Mouse (Mus musculus): Measurements from ENCODE around the gene Sbf2. TPM values are rescaled to one million over a fixed set of nuclear protein-coding genes. Genes with fewer than 3 reads are reported as not detected.

Sbf2 gene
- polyA plus RNA-seq, 1 experiment from 2014 or later = 30.8 TPM

DNA sequence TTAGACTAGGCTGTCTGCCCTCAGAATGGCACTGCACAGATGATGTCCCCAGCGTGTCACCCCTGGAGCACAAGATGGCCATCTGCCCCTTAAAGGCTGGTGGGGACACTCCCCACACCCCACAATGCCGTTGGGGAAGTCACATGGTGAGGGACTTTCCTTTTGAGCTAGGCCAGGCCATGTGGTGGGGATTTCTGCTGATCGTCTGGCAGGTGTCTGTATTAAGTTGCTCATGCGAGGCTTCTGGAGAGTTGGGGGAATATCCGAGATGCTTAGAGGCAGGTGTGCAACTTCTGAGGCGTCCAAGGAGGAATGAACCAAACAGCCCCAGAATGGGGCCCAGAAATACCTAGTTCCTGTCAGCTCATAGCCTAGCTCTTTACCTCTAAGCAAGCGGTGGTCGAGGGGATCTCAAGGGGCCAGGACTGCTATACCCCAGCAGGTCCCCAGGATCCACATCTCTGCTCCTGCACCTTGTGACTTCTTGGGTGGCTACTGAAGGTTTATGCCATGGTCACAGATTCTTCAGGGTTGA, 328.5 kb downstream of the Sbf2 start:
- H3K4me2 ChIP-seq = no peak overlapping the region
- peaks cover 27% of the 10 kb centered on the region for H3K4me1 ChIP-seq (replicated peaks)
- H3K4me3 ChIP-seq = no peak overlapping the region
- H3K27ac ChIP-seq = no peak overlapping the region
- ATAC-seq (replicated peaks; ENCODE audit: insufficient number of reproducible peaks, insufficient read depth, low FRiP score, low read depth) = no peak
- no peaks in the 10 kb centered on the region for H3K27me3 ChIP-seq
- WGBS = 76% methylated on average over 8 of the region's 8 CpGs
- H3K36me3 ChIP-seq = peaks cover 11% of the 10 kb centered on the region; the same call in 1 of the 2 replicates
- H3K9me3 ChIP-seq (replicated peaks) = no peaks in the 10 kb centered on the region
- H3K9ac ChIP-seq = no peak overlapping the region

DNA sequence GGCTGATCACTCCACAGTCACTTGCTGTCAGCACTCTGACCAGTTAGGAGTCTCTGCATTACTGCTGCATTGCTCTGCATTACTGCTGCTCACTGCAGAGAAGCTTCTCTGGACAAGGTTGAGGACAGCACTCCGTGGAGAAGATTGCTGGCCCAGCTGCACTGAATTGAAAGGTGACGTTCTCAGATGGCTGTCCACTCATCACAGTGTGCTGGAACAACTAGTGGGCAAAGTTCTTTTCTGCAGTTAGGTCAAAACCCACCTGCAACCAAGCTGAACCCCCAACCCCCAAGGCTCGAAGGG, 328.9 kb downstream of the Sbf2 start:
- Histone ChIP-seq H3K27me3 (no peaks in the 10 kb centered on the region), H3K4me2 (no peak overlapping the region), H3K9ac (no peak overlapping the region), H3K9me3 (replicated peaks) (no peaks in the 10 kb centered on the region), H3K27ac (no peak overlapping the region), H3K36me3 (peaks cover 16% of the 10 kb centered on the region; the same call in 1 of the 2 replicates), H3K4me1 (replicated peaks) (peaks cover 27% of the 10 kb centered on the region), H3K4me3 (no peak overlapping the region)
- 59% methylated on average over 3 of the region's 3 CpGs for WGBS
- no peak for ATAC-seq (replicated peaks; ENCODE audit: insufficient number of reproducible peaks, insufficient read depth, low FRiP score, low read depth)

DNA sequence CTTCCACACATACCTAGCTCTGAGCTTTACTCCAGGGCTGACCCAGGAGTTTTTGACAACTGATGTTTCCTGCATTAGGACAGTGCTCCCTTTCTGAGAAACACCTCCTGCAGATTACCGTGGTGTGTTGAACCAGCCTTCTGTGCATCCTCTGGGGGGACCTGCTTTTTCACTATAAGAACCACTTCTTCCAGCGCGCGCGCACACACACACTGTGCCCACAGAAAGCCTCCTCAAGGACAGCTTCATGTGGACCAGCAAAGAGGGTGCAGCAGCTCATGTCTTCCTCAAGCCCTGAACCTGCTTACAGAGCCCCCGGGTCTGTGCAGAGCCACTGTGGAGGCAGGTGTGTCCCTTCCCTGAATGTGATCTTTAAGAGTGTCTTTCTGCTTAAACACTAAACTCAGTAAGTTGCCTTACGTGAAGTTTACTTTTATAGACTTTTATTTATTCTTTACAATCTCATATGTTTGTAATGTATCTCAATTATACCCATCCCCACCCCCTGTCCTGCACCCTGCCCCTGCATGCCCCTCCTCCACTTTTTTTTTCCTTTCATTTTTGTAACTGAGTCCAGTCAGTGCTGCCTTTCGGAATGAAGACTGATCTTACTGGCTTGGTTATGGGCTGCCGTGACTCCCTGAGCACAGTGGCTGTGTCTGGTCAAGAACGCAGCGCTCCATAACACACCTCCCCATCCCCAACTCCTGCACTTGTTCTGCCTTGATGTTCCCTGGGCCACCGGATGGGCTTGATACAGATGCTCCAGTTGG, 329.5 kb downstream of the Sbf2 start:
- H3K4me2 ChIP-seq = no peak overlapping the region
- no peak for ATAC-seq (replicated peaks; ENCODE audit: insufficient number of reproducible peaks, insufficient read depth, low FRiP score, low read depth)
- no peaks in the 10 kb centered on the region for H3K27me3 ChIP-seq
- no peak overlapping the region for H3K27ac ChIP-seq
- H3K36me3 ChIP-seq = peaks cover 17% of the 10 kb centered on the region; the same call in 1 of the 2 replicates
- 87% methylated on average over 12 of the region's 12 CpGs for WGBS
- no peak overlapping the region for H3K4me3 ChIP-seq
- no peak overlapping the region for H3K9ac ChIP-seq
- H3K9me3 ChIP-seq (replicated peaks) = no peaks in the 10 kb centered on the region
- peaks cover 27% of the 10 kb centered on the region for H3K4me1 ChIP-seq (replicated peaks)

DNA sequence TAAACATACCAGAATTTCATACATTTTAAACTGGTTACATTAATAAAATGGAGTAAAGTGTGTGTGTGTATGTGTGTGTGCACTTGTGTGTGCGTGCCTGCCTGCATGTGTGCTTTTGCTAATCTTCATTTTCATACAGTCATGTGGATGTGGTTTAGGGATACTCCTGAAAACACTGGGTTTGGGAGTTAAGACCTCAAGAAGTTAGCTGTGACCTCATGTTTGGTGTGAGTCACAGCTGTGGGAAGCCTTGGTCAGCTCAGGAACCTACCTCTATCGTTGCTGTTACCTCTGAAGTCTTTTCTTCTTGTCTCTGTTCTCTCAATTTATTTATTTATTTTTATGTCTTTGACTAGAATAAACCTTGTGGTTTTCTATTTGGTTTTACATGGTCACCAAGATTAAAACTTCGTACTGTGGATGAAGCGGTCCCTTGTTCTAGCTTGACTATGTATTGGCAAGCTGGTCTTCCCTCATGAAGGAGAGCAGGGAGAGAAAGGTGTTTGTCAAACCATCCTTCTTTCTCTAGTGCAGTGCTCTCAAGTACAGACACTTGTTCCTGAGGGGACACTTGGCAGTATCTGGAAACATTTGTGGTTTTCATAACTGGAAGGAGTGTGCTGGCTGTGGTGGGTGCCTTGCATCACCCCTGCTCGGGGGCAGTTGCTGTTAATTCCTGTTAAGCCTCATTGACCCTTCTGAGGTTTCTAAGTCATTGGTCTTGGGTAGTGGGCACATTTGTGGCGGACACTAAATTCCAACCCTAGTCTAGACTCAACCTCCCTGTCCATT, 331.0 kb downstream of the Sbf2 start:
- no peaks in the 10 kb centered on the region for H3K9me3 ChIP-seq (replicated peaks)

DNA sequence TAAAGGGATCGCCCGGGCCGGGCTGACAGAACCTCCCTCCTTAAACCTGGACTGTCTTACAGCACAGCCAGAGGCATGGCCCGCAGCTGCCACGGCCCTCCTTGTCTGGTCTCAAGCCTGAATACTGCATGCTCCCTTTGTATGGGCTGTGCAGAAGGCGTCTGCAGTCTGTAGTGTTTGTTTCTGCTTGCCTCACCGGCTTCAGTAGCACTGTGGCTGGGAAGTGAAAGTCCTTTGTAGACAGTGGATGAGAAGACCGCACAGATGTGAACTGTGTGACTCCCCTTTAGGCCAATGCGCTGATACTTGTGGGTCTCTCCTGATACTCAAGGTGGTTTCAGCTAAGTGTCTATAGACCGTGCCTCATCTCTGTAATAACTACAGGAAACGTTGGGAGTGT, 331.9 kb downstream of the Sbf2 start:
- Histone ChIP-seq H3K36me3 (peaks cover 33% of the 10 kb centered on the region), H3K4me3 (no peak overlapping the region), H3K27me3 (no peaks in the 10 kb centered on the region), H3K27ac (no peak overlapping the region), H3K9me3 (replicated peaks) (no peaks in the 10 kb centered on the region), H3K4me2 (no peak overlapping the region), H3K9ac (no peak overlapping the region), H3K4me1 (replicated peaks) (peaks cover 9% of the 10 kb centered on the region)
- ATAC-seq (replicated peaks; ENCODE audit: insufficient number of reproducible peaks, insufficient read depth, low FRiP score, low read depth) = no peak
- 82% methylated on average over 11 of the region's 11 CpGs for WGBS

More for the DNA sequence above, 331.0 kb downstream of the Sbf2 start:
- Histone ChIP-seq H3K27ac (no peak overlapping the region), H3K4me3 (no peak overlapping the region), H3K36me3 (peaks cover 32% of the 10 kb centered on the region), H3K9ac (no peak overlapping the region), H3K4me2 (no peak overlapping the region), H3K27me3 (no peaks in the 10 kb centered on the region), H3K4me1 (replicated peaks) (peaks cover 18% of the 10 kb centered on the region)
- 87% methylated on average over 6 of the region's 6 CpGs for WGBS
- no peak for ATAC-seq (replicated peaks; ENCODE audit: insufficient number of reproducible peaks, insufficient read depth, low FRiP score, low read depth)

DNA sequence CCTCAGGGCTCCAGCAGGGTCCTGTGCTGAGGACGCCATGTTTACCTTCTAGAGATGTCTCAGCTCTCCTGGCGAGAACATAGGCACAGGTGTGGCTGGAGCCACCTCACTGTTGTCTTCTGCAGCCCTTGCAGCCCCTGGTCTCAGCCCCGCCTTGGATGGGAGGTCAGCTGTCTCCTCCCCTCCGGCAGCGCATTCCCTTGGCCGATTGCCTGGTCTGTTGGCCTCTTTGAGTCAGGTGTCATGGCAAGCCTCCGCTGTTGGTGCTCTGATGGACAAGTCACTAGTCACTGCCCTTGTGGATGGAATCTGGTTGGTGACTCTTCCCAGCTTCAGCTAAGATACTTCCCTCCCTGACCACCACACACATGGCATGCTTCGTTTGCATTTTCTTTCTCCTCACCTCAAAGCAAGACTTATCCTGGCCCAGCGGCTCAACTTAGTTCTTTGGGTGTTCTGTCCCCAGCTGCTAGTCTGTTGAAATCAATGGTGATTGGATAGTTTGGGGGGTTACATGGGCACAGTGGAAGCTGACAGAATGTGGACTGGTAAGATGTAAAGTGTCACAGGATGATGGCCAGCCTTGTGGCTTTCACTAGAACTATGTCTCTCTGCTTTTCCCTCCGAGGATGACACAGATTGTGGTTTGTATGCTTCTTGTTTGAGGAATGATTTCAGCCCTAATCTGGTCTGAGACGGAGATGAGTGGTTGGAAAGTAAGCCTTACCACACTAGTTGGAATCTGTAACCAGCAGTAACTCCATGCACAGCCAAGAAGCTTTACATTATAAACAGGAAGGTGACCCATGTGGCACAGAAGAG, 333.1 kb downstream of the Sbf2 start:
- Histone ChIP-seq H3K4me2 (no peak overlapping the region), H3K4me3 (no peak overlapping the region), H3K9ac (no peak overlapping the region), H3K36me3 (peaks cover 33% of the 10 kb centered on the region), H3K4me1 (replicated peaks) (0 out of 2 replicates have a peak, but pooled peaks cover 3% of the 10 kb centered on the region), H3K27ac (no peak overlapping the region), H3K27me3 (no peaks in the 10 kb centered on the region), H3K9me3 (replicated peaks) (no peaks in the 10 kb centered on the region)
- WGBS = 86% methylated on average over 11 of the region's 11 CpGs
- ATAC-seq (replicated peaks; ENCODE audit: insufficient number of reproducible peaks, insufficient read depth, low FRiP score, low read depth) = no peak

DNA sequence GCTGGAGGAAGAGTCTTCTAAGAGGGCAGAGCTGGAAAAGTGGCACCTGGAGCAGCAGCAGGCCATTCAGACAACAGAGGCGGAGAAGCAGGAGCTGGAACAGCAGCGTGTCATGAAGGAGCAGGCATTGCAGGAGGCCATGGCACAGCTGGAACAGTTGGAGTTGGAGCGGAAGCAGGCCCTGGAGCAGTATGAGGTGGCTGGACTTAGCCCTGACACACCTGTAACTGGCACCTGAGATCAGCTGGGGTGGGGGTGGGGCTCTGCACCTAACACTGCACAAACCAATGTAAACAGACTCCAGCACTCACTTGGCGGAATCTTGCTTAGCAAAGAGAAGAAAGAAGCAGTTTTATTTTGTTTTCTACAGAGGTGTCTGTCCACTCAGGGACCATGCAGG, 335.5 kb downstream of the Sbf2 start:
- H3K4me1 ChIP-seq (replicated peaks) = 0 out of 2 replicates have a peak, but pooled peaks cover 3% of the 10 kb centered on the region
- H3K36me3 ChIP-seq = peaks cover 50% of the 10 kb centered on the region
- WGBS = 89% methylated on average over 4 of the region's 4 CpGs
- H3K4me2 ChIP-seq = no peak overlapping the region
- H3K9me3 ChIP-seq (replicated peaks) = no peaks in the 10 kb centered on the region
- H3K9ac ChIP-seq = no peak overlapping the region
- no peak overlapping the region for H3K4me3 ChIP-seq
- no peaks in the 10 kb centered on the region for H3K27me3 ChIP-seq
- H3K27ac ChIP-seq = no peak overlapping the region
- ATAC-seq (replicated peaks; ENCODE audit: insufficient number of reproducible peaks, insufficient read depth, low FRiP score, low read depth) = no peak

DNA sequence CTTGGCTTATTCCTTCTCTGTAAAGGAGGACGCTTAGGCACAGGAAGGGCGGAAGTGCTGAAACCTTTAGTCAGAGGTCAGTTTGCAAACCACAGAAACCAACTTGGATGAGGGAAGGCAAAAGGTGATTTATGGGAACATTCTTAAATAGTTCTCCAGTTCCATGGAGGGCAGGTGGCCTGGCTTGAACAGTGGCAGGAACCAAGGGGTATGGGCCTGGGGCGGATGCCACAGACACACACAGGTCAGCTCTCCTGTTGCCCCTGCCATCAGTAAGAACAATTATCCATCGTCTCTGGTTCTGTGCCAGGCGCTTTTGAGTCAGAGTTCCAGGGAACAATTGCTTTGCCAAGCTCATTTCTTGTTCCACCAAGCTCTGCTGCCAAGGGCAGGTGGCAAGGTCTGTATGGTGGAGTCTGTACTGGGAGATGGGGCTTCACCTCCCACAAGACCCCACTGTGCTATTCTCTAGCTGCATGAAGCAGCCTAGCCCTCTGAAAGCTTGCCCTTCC, 336.9 kb downstream of the Sbf2 start:
- Histone ChIP-seq H3K9ac (no peak overlapping the region), H3K36me3 (peaks cover 58% of the 10 kb centered on the region), H3K4me2 (no peak overlapping the region), H3K27me3 (no peaks in the 10 kb centered on the region), H3K9me3 (replicated peaks) (no peaks in the 10 kb centered on the region), H3K27ac (no peak overlapping the region), H3K4me1 (replicated peaks) (0 out of 2 replicates have a peak, but pooled peaks cover 3% of the 10 kb centered on the region), H3K4me3 (no peak overlapping the region)
- ATAC-seq (replicated peaks; ENCODE audit: insufficient number of reproducible peaks, insufficient read depth, low FRiP score, low read depth) = no peak
- 87% methylated on average over 5 of the region's 5 CpGs for WGBS

DNA sequence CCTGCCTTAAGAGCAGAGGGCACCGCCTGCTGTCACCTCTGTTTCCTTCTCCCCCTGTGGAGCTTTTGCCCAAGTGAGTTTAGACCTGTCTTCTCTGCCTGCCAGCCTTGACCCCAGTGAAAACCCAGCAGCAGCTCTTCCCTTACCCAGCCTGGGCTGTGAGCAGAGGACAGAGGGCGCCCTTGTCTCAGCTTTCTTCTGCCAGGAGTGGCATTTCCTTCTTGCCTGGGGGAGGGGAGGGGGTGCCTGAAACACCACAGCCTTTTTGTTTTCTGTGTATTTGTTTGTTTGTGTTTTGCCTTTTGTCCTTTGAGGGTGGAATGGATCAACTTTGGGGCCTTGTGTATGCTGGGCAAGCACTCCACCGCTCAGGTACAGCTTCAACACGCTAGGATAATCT, 342.3 kb downstream of the Sbf2 start:
- peak overlapping the region; percentile 53 for H3K27ac ChIP-seq
- H3K9ac ChIP-seq = no peak overlapping the region
- ATAC-seq (replicated peaks; ENCODE audit: insufficient number of reproducible peaks, insufficient read depth, low FRiP score, low read depth) = no peak
- H3K36me3 ChIP-seq = peaks cover 36% of the 10 kb centered on the region
- WGBS = 78% methylated on average over 4 of the region's 4 CpGs
- peaks cover 13% of the 10 kb centered on the region; the same call in 1 of the 2 replicates for H3K4me1 ChIP-seq (replicated peaks)
- no peaks in the 10 kb centered on the region for H3K9me3 ChIP-seq (replicated peaks)
- H3K4me2 ChIP-seq = no peak overlapping the region
- H3K4me3 ChIP-seq = no peak overlapping the region
- no peaks in the 10 kb centered on the region for H3K27me3 ChIP-seq

DNA sequence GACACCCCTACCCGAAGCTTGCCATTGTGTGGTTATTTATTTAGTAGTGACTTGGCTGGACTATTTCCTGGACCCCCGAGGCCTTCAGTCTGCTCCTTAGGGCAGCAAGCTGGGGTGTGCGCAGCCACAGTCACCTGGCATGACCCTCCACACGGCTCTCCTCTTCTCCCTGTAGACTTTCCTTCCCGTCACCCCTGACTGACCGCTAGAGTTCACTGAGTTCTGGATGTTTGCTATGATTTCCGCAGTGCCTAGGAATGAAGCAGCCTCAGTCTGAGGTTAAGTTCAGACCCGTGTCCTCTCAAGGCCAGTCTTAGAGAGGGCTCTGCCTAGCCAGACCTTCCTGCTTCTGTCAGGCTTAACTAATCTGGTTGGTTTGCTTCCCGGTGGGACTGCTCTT, 342.9 kb downstream of the Sbf2 start:
- peaks cover 36% of the 10 kb centered on the region for H3K36me3 ChIP-seq
- WGBS = 66% methylated on average over 9 of the region's 9 CpGs
- ATAC-seq (replicated peaks; ENCODE audit: insufficient number of reproducible peaks, insufficient read depth, low FRiP score, low read depth) = no peak

DNA sequence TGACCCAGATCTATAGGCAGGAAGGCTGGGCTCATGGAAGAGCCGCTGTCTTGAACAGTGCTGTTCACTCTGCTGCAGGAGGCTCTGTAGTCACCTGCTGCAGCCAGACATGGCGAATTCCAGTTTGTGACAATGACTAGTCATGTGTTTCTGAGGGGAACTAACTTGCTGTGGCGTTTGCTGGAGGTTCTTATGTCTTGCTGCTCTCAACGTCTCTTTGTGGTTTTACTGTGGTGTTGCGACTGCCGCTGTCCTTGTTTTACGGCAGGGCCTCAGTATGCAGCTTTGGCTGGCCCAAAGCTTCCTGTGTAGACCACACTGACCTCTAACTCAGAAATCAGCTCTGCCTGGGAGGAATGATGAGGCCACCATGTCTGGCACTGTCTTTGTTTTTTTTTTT, 344.3 kb downstream of the Sbf2 start:
- no peak overlapping the region for H3K27ac ChIP-seq
- WGBS = 82% methylated on average over 7 of the region's 7 CpGs
- peaks cover 10% of the 10 kb centered on the region; the same call in 1 of the 2 replicates for H3K4me1 ChIP-seq (replicated peaks)
- H3K4me3 ChIP-seq = no peak overlapping the region
- no peak overlapping the region for H3K9ac ChIP-seq
- no peak overlapping the region for H3K4me2 ChIP-seq
- no peak for ATAC-seq (replicated peaks; ENCODE audit: insufficient number of reproducible peaks, insufficient read depth, low FRiP score, low read depth)
- peaks cover 28% of the 10 kb centered on the region for H3K36me3 ChIP-seq
- H3K9me3 ChIP-seq (replicated peaks) = no peaks in the 10 kb centered on the region
- no peaks in the 10 kb centered on the region for H3K27me3 ChIP-seq

More for the DNA sequence above, 342.9 kb downstream of the Sbf2 start:
- Histone ChIP-seq H3K4me3 (no peak overlapping the region), H3K9me3 (replicated peaks) (no peaks in the 10 kb centered on the region), H3K27me3 (no peaks in the 10 kb centered on the region), H3K9ac (no peak overlapping the region), H3K4me2 (no peak overlapping the region), H3K27ac (peak overlapping the region; percentile 53), H3K4me1 (replicated peaks) (peaks cover 12% of the 10 kb centered on the region; the same call in 1 of the 2 replicates)

Data from heart, embryonic 15.5 days (tissue).